Mouse (Mus musculus): ENCODE data around the gene Rnf224. TPM values are rescaled to one million over a fixed set of nuclear protein-coding genes. Genes with fewer than 3 reads are reported as not detected.

The Rnf224 gene
- polyA plus RNA-seq, 1 experiment from 2014 or later: not detected

DNA sequence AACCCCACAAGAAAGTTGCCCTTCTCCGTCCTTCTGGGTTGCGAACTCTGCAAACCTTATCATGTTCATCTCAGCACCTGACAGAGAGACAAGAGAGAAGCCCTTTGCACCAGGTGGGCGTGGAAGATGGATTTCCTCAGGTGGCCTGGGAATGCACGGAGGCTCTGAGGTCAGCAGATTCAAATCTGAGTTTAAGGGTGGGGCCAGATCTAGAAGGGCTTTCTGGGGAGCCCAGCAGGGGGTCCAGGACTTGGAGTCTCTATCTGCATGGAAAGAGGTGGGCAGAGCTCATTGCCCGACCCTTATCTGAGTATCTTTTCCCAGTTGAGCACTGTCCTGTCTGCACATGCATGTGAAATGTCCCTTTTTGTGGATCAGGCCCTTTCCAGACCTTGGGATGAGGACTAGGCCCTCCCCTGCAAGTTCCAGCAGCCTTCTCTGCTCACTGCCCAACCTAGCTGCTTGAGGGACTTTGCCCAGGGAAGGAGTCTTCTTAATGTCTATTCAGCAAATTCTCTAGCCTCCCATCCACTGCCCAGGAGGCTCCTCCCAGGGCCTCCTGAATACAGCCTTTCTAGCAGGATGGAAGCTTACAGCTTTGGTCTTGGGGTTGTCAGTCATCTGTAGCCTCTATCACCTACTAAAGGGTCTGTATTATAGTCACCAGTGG lies 1.9 kb downstream of the Rnf224 start:
- WGBS: 57% methylated on average over 5 of the region's 5 CpGs
- H3K27ac ChIP-seq (ENCODE audit: low read depth): no peak overlapping the region
- DNase-seq (ENCODE audit: low spot score) (no peak), ATAC-seq (replicated peaks; ENCODE audit: low FRiP score, low TSS enrichment, low read depth) (no peak)
- no peak overlapping the region for H3K4me2 ChIP-seq (ENCODE audit: low read length)
- H3K9me3 ChIP-seq (ENCODE audit: control insufficient read depth, low read length): no peaks in the 10 kb centered on the region
- H3K9ac ChIP-seq (ENCODE audit: low read length): no peak overlapping the region
- no peaks in the 10 kb centered on the region for H3K36me3 ChIP-seq (ENCODE audit: control insufficient read depth, insufficient read depth, low read length)
- no peaks in the 10 kb centered on the region for H3K27me3 ChIP-seq (replicated peaks; ENCODE audit: control insufficient read depth, insufficient read depth, low read length)
- no peaks in the 10 kb centered on the region for H3K4me1 ChIP-seq (replicated peaks; ENCODE audit: control insufficient read depth, insufficient read depth, low read length)
- no peak overlapping the region for H3K4me3 ChIP-seq (ENCODE audit: low read depth, low read length)

- Histone ChIP-seq H3K4me3 (ENCODE audit: low read depth, low read length) (no peak within 1 kb of the TSS), H3K4me1 (replicated peaks; ENCODE audit: control insufficient read depth, insufficient read depth, low read length) (no peaks in the 10 kb centered on the region), H3K9ac (ENCODE audit: low read length) (no peak within 1 kb of the TSS), H3K27ac (ENCODE audit: low read depth) (no peak within 1 kb of the TSS), H3K27me3 (replicated peaks; ENCODE audit: control insufficient read depth, insufficient read depth, low read length) (no peaks in the 10 kb centered on the region), H3K4me2 (ENCODE audit: low read length) (no peak within 1 kb of the TSS), H3K9me3 (ENCODE audit: control insufficient read depth, low read length) (no peaks in the 10 kb centered on the region), H3K36me3 (ENCODE audit: control insufficient read depth, insufficient read depth, low read length) (no peaks in the 10 kb centered on the region)
- ATAC-seq (replicated peaks; ENCODE audit: low FRiP score, low TSS enrichment, low read depth) (no peak; the same call in 1 of the 2 replicates), DNase-seq (ENCODE audit: low spot score) (no peak)
- WGBS: 65% methylated on average over 3 of the region's 3 CpGs
These were observed 2.5 kb downstream of the Rnf224 start, which contains the start of gene Slc34a3 for GRCm38 (mm10) chr2:25234050-25234449. TSS of gene Slc34a3 (minus strand) at chr2:25234364.

GRCm38 (mm10) chr2:25233421-25233820 lies 3.2 kb downstream of the Rnf224 start:
- WGBS: 73% methylated on average over 4 of the region's 4 CpGs

GRCm38 (mm10) chr2:25231038-25231437 lies 5.5 kb downstream of the Rnf224 start:
- Histone ChIP-seq H3K27ac (ENCODE audit: low read depth) (no peak overlapping the region), H3K9ac (ENCODE audit: low read length) (no peak overlapping the region), H3K36me3 (ENCODE audit: control insufficient read depth, insufficient read depth, low read length) (no peaks in the 10 kb centered on the region), H3K4me1 (replicated peaks; ENCODE audit: control insufficient read depth, insufficient read depth, low read length) (no peaks in the 10 kb centered on the region), H3K4me2 (ENCODE audit: low read length) (no peak overlapping the region), H3K27me3 (replicated peaks; ENCODE audit: control insufficient read depth, insufficient read depth, low read length) (no peaks in the 10 kb centered on the region), H3K4me3 (ENCODE audit: low read depth, low read length) (no peak overlapping the region), H3K9me3 (ENCODE audit: control insufficient read depth, low read length) (no peaks in the 10 kb centered on the region)
- no peak for DNase-seq (ENCODE audit: low spot score)
- WGBS: 60% methylated on average over 12 of the region's 12 CpGs
- ATAC-seq (replicated peaks; ENCODE audit: low FRiP score, low TSS enrichment, low read depth): no peak

More at GRCm38 (mm10) chr2:25233421-25233820, 3.2 kb downstream of the Rnf224 start:
- Histone ChIP-seq H3K27me3 (replicated peaks; ENCODE audit: control insufficient read depth, insufficient read depth, low read length) (no peaks in the 10 kb centered on the region), H3K4me2 (ENCODE audit: low read length) (no peak overlapping the region), H3K27ac (ENCODE audit: low read depth) (no peak overlapping the region), H3K9me3 (ENCODE audit: control insufficient read depth, low read length) (no peaks in the 10 kb centered on the region), H3K9ac (ENCODE audit: low read length) (no peak overlapping the region), H3K36me3 (ENCODE audit: control insufficient read depth, insufficient read depth, low read length) (no peaks in the 10 kb centered on the region), H3K4me1 (replicated peaks; ENCODE audit: control insufficient read depth, insufficient read depth, low read length) (no peaks in the 10 kb centered on the region), H3K4me3 (ENCODE audit: low read depth, low read length) (no peak overlapping the region)
- no peak for ATAC-seq (replicated peaks; ENCODE audit: low FRiP score, low TSS enrichment, low read depth)
- no peak for DNase-seq (ENCODE audit: low spot score)

DNA sequence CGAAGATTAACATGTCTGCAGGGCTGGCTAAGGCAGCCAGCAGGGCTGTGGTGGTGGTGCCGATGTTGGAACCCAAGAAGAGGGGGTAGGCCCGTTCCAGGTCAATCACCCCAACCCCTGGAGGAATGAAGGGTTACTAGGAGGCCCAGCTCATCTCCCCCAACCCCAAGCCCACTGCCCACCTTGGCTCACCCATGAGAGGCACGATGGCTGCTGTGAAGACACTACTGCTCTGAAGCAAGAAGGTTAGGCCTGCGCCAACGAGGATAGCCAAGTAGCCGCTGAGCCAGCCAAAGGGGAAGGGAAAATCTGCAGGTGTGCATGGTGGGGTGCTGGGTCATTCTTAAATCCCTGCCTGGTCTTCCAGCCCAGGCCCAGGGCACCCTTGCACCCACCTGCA lies 6.0 kb downstream of the Rnf224 start:
- Histone ChIP-seq H3K27ac (ENCODE audit: low read depth) (no peak overlapping the region), H3K27me3 (replicated peaks; ENCODE audit: control insufficient read depth, insufficient read depth, low read length) (no peaks in the 10 kb centered on the region), H3K4me2 (ENCODE audit: low read length) (no peak overlapping the region), H3K36me3 (ENCODE audit: control insufficient read depth, insufficient read depth, low read length) (no peaks in the 10 kb centered on the region), H3K4me3 (ENCODE audit: low read depth, low read length) (no peak overlapping the region), H3K9me3 (ENCODE audit: control insufficient read depth, low read length) (no peaks in the 10 kb centered on the region), H3K9ac (ENCODE audit: low read length) (no peak overlapping the region), H3K4me1 (replicated peaks; ENCODE audit: control insufficient read depth, insufficient read depth, low read length) (0 out of 2 replicates have a peak, but pooled peaks cover 2% of the 10 kb centered on the region)
- WGBS: 90% methylated on average over 7 of the region's 7 CpGs
- DNase-seq (ENCODE audit: low spot score) (no peak), ATAC-seq (replicated peaks; ENCODE audit: low FRiP score, low TSS enrichment, low read depth) (no peak)

DNA sequence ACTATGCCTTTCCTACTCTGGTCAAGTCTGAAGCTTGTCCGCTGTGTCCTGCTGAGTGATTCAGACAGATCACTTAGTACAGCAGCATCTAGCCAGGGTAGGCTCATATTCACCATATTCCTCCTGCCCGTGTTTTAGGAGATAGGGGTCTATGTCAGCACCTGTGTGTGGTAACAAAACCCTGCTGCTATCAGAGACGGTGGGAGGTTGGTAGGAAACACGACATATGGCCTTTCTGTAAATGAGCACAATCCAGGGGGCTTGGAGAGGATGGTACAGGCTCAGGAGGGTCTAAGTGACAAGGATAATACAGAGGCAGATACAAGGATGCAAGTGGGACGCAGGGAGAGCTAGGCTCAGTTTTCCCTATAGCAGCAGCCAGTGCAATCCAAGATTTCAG lies 7.0 kb downstream of the Rnf224 start:
- Histone ChIP-seq H3K4me1 (replicated peaks; ENCODE audit: control insufficient read depth, insufficient read depth, low read length) (0 out of 2 replicates have a peak, but pooled peaks cover 4% of the 10 kb centered on the region), H3K27me3 (replicated peaks; ENCODE audit: control insufficient read depth, insufficient read depth, low read length) (no peaks in the 10 kb centered on the region), H3K27ac (ENCODE audit: low read depth) (no peak overlapping the region), H3K4me3 (ENCODE audit: low read depth, low read length) (no peak overlapping the region), H3K36me3 (ENCODE audit: control insufficient read depth, insufficient read depth, low read length) (no peaks in the 10 kb centered on the region), H3K4me2 (ENCODE audit: low read length) (no peak overlapping the region), H3K9ac (ENCODE audit: low read length) (no peak overlapping the region), H3K9me3 (ENCODE audit: control insufficient read depth, low read length) (no peaks in the 10 kb centered on the region)
- ATAC-seq (replicated peaks; ENCODE audit: low FRiP score, low TSS enrichment, low read depth): no peak
- 82% methylated on average over 5 of the region's 5 CpGs for WGBS
- no peak for DNase-seq (ENCODE audit: low spot score)

GRCm38 (mm10) chr2:25228995-25229530 lies 7.5 kb downstream of the Rnf224 start:
- Histone ChIP-seq H3K36me3 (ENCODE audit: control insufficient read depth, insufficient read depth, low read length) (no peaks in the 10 kb centered on the region), H3K4me2 (ENCODE audit: low read length) (peak overlapping the region; percentile 42; the same call in 1 of the 2 replicates), H3K9me3 (ENCODE audit: control insufficient read depth, low read length) (no peaks in the 10 kb centered on the region), H3K4me1 (replicated peaks; ENCODE audit: control insufficient read depth, insufficient read depth, low read length) (0 out of 2 replicates have a peak, but pooled peaks cover 4% of the 10 kb centered on the region), H3K27me3 (replicated peaks; ENCODE audit: control insufficient read depth, insufficient read depth, low read length) (no peaks in the 10 kb centered on the region), H3K4me3 (ENCODE audit: low read depth, low read length) (peak overlapping the region; percentile 11; the same call in 1 of the 2 replicates), H3K27ac (ENCODE audit: low read depth) (no peak overlapping the region), H3K9ac (ENCODE audit: low read length) (no peak overlapping the region)
- DNase-seq (ENCODE audit: low spot score): no peak
- ATAC-seq (replicated peaks; ENCODE audit: low FRiP score, low TSS enrichment, low read depth): no peak
- WGBS: 69% methylated on average over 6 of the region's 6 CpGs

DNA sequence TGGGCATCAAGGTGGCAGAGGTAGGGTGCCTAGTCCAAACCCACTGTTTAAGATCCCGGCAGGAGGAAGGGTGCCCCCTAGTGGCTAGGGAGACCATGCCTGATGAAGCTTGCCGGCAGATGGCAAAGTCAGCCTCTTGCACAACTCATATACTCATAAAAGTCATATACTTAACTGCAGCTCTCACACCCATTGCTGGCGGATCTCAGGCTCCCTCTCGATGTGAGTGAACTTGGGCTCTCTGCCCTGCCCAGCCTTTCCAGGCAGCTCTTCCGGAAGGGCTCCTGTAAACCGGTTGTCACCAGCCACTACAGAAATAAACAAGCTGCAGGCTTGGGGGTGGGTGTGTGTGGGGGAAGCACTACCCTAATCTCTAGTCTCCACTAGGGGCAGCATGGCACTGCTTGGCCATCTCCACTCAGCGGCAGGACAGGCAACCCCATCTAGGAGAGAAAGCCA lies 8.1 kb downstream of the Rnf224 start:
- no peaks in the 10 kb centered on the region for H3K9me3 ChIP-seq (ENCODE audit: control insufficient read depth, low read length)
- no peaks in the 10 kb centered on the region for H3K36me3 ChIP-seq (ENCODE audit: control insufficient read depth, insufficient read depth, low read length)
- WGBS: under 1% methylated on average over 7 of the region's 7 CpGs
- H3K27me3 ChIP-seq (replicated peaks; ENCODE audit: control insufficient read depth, insufficient read depth, low read length): no peaks in the 10 kb centered on the region
- no peak overlapping the region for H3K9ac ChIP-seq (ENCODE audit: low read length)
- peak; percentile 87 for DNase-seq (ENCODE audit: low spot score)
- peak overlapping the region; percentile 42 for H3K4me2 ChIP-seq (ENCODE audit: low read length)
- peaks cover 7% of the 10 kb centered on the region for H3K4me1 ChIP-seq (replicated peaks; ENCODE audit: control insufficient read depth, insufficient read depth, low read length)
- H3K27ac ChIP-seq (ENCODE audit: low read depth): peak overlapping the region; percentile 65; the same call in 1 of the 2 replicates
- H3K4me3 ChIP-seq (ENCODE audit: low read depth, low read length): peak overlapping the region; percentile 11; the same call in 1 of the 2 replicates
- no peak for ATAC-seq (replicated peaks; ENCODE audit: low FRiP score, low TSS enrichment, low read depth)
